Mouse (Mus musculus): ENCODE measurements around the gene Kif6.

DNA sequence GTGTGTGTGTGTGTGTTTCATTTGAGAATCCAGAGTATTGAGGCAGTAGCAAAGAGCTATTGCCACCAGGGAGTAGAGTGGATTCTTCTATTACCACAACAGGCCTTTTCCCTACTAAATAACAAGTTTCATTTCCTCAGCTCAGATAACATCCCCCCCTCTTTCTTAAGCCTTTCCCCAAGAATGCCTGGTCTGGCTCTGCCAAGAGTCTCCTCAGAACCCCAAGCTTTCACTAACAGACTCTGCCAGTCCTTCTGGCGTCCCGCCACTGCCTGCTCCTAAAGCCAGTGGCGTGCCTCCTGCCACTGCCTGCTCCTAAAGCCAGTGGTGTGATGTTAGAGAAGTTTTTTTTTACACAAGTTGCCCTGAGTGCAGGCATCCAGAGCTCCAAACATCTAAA lies 164.6 kb downstream of the Kif6 start:
- TF ChIP-seq CTCF (IDR thresholded peaks at IDR 0.05; ENCODE audit: borderline replicate concordance, insufficient read depth, low read depth, low read length) (no peak), POLR2A (IDR thresholded peaks at IDR 0.05; ENCODE audit: borderline replicate concordance, insufficient read depth, low read length) (no peak)

Data from cerebellum, adult 2 months (tissue).